Mouse (Mus musculus): ENCODE data around the gene Ttf2.

DNA sequence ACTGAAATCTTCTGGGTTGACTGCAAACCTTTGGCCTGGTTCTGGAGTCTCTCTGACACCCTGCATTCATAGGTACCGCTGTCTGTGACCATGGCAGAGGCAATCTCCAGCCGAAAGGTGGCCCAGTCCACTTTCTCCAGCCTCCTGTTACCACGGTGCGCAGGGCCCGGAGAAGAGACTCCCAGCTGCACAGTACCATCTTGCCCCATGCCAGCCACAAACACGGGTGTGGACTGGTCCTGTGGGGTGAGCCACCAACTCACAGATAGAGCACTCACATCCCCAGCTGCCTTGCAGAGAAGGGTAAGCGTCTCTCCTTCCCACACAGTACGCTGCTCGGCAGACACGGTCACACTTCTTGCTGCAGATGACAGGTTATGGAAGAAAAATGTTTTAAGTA, 43.5 kb upstream of the Ttf2 start:
- TF ChIP-seq GATA1 (IDR thresholded peaks at IDR 0.05; ENCODE audit: low read length) = no peak
- TF ChIP-seq TAL1 (IDR thresholded peaks at IDR 0.05; ENCODE audit: low read length) = no peak

Data from erythroblast, embryonic 14.5 days (primary cell).